Mouse (Mus musculus) ovary, postnatal 14 days (tissue): Measurements from ENCODE around the gene Dnajc6.

Experiments used
- DNase-seq: peaks from one replicate; pipeline ENCODE4 v3.0.0; 2022; ENCODE audit warnings: low spot score

Gene Dnajc6

DNA sequence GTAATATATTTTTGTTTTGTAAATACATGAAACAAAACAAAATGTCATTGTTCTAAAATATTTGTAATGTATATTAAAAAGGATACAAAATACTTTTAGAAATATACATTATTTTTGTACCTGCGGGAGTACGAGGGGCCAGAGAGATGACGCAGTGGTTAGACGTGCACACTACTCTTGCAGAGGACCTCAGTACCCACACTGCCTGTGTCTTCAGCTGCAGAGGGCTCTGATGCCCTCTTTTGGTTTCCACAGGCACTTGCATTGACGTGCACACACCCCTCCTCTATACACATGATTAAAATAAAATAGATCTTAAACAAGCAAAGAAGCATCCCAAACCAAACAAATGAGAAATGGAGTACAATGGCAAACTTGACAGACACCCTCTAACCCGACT lies 146.3 kb downstream of the Dnajc6 start:
- DNase-seq, result no peak

DNA sequence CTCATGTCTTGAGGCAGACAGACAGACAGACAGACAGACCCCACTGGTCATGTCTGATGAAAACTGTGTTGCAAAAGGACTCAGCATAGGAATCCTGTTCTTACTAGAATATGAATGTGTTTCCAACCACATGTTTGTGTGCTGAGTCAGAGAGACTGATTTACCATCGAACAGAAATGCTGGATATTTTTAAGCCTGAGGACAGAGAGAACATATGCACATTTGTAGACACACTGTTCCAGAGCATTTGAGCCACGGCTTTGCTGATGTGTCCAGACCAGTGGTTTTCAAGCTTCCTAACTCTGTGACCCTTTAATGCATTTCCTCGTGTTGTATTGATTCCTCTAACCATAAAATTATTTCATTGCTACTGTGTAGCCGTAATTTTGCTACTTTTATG lies 146.8 kb downstream of the Dnajc6 start:
- no peak for DNase-seq

DNA sequence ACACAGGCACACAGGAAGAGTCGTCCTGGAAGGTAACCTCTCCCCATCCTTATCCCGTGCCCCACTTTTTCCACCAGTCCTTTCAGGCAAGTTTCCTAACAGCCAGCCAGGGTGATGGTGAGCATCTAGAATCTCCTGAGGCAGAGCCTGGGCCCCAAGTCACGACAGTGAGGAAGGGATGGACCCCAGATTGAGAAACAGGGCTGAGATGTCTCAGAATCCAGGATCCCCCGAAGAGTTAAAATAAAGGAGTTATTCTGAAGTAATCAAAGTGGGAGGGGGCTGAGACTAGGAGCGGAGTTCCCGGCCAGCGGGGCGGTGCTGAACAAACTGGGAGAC lies 150.4 kb downstream of the Dnajc6 start:
- DNase-seq, result no peak

DNA sequence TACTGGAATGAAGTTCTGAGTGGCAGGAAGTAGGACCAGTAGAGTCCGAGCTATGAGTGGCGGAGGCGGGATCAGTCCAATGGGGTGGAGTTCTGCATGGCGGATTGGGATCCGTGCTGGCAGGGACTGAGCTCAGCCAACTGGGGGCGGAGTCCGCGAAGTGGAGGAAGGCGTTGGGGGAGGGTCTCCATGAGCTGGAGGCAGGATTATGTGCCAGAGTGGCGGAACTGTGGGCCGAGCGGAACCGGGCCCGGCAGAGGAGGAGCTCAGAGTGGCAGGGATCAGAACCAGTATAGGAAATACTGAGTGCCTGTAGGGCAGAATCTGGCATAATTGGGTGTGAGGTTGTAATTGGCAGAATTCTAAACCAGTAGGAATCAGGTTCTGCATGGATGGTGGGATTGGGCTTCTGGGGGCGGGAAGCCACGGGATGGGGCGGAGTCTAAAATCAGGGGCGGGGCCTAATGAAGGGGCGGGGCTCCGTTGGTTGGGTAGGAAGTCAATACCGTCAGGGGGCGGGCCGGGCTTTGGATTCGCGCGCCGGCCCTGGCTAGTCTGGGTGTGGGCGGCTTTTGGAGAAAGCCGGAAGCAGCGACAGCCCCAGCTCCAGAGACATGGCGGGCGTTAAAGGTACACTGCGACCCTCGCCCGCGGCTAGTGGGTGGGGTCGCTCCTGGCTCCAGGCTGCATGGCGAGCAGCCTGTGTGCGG lies 150.9 kb downstream of the Dnajc6 start, which contains the start of gene Leprot:
Gene Leprot, plus strand, starts transcription at position 523 of the 710 bp plus-strand sequence.
- DNase-seq, result peak; percentile 100

DNA sequence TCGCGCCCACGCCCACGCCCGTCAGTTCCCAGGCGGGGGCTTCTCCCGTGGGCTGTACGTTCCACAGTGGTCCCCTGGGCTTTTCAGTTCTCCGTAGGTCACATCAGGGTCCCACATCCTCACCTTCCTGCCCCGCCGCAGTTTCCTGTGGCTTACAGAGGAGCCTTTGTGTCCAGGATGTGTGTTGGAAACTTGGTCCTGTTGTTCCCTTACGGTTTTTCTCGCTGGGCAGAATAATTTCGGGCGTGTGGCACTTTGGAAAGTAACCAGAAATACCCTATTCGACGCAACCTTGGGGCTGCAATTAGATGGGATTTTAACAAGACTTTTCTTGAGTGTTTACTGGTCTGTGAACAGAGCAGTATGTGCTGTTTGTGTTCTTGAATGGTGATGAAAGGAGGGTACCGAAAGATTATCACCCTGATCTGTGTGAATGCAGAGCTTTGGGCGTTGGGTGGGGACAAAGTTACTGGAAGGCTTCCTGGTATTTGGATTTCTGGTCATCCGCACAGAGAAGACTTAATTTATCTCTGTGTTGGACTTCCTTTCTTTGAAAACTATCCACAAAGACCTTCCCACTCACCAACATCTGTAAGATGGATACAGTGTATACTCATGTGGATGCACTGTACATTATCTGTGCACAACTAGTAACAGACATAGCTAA lies 151.7 kb downstream of the Dnajc6 start:
- no peak for DNase-seq

DNA sequence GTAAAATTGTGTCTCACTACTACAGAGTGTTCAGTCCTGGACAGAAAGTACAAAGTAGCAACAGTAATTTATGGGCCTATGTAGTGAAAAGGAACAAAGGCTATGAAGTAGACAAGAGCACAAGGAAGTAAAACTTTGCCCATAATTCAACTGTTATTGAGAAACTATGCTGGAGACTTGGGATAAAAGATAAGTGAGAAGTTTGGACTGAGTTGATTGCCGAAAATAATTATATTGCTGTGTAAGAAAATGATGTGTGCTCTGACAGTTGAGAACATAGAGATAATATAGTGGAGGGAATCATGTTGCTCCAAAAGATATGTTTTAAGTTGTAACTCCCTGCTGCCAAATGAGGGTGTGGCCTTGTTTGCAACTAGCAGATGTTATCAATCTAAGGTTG lies 152.3 kb downstream of the Dnajc6 start:
- DNase-seq, result no peak

DNA sequence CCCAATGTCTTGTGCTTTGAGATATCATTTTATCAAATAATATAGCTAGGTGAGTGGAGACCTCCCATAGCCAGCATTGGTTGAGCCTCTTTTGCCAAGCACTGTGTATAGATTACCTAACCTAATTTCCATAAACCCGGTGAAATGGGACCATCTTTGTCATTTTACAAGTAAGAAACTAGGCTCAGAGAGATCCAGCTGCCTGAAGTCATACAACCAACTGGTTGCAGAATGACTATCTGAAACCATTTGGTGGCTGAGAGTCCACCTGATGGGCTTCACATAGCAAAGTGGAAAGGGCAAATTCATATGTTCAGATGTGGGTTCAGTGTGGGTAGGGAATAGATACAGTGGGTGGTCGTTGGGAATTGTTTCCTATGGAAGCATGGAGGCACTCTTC lies 154.5 kb downstream of the Dnajc6 start:
- DNase-seq, result no peak

DNA sequence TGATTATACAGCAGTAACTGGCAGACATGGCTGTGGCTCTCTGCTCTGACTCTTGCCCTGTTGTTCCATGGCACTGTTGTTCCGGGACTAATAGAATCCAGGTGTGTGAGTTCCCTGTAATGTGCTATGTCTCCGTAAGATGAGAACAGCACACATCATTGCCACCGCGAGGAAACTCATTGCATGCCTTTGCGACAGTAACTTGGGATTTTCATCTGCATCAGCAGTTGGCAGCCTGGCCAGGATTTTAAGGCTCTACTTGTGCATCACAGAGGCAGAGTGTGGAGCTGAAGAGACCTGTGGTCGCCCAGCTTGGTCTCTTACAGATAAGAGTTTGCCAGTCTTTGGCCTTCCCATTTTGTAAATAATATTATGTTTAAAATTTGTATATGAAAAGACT lies 157.8 kb downstream of the Dnajc6 start:
- no peak for DNase-seq

DNA sequence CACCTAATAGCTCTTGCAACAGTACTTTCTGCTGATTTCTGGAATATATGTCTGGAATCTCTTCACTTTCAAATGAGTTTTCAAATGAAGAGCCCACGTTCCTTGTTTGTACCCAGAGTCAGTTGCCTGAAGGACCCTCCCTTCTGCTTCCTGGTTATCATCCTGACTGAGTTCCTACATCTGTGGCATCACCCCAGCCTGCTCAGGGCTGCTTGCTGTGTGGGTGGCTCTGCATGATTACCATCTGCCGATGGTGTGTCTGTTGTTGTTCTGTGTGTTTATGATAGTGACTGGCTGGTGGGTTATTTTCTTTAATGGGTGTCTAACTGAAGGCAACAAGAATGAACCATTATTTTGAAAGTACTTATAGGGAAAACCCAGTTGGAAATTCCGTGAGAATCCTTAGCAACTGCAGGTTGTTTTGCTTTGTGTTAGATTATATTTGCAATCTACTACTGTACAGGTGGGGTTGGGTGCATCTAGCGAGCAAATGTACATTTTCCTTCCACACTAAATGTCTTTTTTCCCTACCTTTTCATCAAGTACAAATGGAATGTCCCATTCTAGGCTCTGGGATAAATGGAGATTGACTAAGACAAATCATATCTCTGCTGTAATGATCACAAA lies 158.5 kb downstream of the Dnajc6 start:
- no peak for DNase-seq

DNA sequence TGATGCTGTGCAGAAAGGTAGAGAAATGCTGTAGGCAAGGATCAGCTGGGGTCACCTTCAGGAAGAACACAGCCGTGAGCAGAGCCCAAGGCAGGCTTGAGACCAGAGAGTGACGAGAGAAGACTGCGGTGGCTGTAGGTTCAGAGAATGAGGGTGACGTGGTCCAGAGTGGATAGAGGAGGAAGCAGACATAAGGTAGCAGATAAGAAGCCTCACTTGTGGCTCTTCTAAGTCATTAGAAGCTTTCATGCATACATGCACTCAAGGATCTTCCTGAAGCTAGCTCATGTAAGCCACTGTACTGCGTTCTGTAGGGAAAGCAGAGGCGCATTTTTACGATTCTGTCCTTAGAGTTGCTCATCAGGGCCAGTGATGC lies 159.0 kb downstream of the Dnajc6 start:
- DNase-seq, result no peak

DNA sequence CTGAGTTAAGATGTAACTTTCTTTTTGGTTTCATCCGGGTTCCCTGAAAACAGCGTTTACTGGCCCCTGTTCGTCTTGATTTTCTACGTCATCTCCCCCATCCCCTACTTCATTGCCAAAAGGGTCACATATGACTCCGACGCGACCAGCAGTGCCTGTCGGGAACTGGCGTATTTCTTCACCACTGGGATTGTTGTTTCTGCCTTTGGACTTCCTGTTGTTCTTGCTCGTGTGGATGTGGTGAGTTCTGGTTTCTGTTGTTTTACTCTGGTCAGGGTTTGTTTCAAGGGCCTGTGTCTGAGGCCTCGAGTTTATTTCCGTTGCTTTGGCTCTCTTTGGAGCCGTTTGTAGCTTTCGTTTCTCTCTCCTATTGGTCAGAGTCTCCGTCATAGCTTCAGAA lies 159.6 kb downstream of the Dnajc6 start:
- no peak for DNase-seq

DNA sequence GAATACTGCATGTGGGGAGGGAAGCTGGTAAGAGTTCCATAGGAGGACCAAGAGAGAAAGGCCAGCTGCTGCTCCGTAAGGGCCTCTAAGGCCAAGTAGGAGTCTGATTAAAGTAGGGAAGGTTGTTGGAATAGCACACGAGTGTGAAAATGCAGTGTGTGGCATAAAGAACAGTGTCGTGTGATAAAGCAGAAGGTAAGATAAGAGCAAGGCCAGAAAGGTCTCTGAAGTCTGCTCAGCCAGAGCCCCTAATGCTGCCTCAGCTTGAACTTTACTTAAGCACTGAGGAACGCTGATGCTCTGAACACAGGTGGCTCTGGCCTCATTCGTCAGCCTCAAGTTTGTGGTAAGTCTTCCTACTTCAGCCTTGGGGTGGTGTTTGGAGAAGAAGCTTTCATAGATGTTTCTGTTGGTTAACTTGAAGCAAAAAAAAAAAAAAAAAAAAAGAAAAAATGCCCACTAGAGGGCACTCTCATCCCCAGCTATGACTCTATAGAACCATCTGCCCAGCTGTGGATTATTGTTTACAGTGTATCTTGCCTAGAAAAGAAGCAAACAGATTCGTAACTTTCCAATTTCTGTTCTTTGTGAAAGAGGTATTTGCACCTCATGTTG lies 160.6 kb downstream of the Dnajc6 start:
- DNase-seq, result no peak

DNA sequence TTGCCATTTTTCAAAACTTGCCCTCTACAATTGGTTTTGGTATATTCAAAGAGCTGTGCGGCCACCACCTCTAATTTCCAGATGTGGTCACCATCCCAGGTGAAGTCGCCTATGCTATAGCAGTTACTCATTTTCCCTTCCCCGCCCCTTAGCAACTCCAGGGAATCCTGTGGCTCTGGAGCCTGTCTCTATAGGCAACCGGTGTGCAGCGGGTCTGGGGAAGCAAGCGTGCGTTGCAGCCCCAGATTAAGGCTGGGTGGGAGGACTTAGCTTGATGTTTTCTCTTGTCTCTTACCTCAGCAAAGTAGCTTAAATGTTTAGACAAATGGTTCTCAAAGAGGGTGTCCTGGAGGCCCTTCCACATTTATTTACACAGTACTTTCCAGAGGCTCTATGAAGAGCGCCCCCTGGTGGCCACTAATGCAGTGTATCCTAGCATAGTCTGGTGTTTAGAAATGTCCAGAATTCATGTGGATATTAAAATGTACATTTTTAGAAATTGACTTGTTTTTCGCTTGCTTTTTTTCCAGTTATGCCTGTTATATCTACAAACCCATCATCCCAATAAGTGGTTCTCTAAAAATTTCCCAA lies 167.8 kb downstream of the Dnajc6 start:
- DNase-seq, result no peak

DNA sequence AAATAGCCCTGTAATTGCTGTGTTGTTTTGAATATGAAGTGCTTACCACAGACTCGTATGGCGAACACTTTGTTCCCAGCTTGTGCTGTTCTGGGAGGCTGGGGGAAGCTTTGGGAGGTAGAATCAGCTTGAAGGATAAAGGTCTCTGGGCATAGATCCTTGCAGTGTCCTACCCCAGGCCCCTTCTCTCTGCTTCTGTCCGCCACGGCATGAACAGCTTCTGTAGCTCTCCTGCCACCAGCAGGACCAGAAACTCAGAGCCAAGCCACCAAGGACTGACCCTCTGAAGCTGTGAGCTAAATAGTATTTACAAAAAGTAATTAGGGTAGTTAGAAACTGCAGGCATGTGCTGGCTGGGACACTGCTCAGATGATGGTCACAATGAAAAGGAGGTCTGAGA lies 168.3 kb downstream of the Dnajc6 start:
- no peak for DNase-seq

DNA sequence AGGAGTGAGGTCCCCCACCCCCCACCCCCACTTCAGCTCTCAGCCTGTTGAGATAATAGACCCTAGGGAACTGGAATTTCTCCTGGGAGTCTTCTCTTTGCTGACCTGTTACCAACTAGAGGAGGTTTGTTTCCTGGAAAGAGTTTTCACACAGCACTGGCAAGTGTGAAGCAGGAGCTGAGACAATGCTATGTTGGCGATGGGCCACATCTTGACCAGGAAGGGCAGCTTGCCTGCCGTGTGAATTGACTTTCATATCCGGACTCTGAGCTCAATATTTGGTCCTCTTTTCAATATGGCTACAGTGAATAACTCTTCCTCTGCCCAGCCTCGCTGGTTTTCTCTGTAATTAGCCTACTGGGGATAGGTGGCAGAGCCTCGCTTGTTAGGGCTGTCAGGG lies 172.7 kb downstream of the Dnajc6 start:
- DNase-seq, result no peak

DNA sequence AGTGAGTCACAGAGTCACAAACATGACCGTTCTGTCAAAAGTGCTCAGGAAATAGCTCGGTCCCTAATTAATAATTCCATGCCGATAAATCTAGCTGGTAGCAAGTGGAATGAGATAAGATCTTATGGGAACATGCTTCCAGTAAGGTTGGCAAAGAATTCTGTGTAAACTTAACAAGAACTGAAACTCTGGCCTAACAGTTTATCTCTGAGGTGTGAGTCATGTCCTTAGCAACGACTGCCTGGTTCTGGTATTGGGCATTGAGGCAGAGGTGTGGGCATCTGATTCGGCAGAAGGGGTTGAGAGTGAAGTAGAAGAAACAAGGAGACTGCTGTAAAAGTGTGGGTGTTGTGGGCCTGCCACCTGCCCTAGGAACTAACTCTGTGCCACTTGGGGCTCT lies 173.4 kb downstream of the Dnajc6 start:
- DNase-seq, result no peak

DNA sequence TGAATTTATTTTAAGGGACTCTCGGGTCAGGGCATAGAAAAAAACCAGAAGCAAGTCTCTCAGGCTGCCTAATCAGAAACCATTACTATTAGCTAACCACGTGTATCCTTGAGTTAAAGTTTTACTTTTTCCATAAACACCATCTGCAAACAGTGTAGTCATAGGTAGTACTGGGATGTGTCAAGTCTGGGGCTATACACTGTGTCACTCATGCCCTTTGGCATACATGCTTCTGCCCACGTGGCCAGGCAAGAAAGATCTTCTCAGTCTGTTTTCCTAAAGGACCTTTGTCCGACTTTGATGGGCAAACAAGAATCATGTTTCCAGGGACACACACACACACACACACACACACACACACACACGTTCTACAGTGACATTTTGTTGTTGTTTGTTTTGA lies 178.3 kb downstream of the Dnajc6 start:
- no peak for DNase-seq

DNA sequence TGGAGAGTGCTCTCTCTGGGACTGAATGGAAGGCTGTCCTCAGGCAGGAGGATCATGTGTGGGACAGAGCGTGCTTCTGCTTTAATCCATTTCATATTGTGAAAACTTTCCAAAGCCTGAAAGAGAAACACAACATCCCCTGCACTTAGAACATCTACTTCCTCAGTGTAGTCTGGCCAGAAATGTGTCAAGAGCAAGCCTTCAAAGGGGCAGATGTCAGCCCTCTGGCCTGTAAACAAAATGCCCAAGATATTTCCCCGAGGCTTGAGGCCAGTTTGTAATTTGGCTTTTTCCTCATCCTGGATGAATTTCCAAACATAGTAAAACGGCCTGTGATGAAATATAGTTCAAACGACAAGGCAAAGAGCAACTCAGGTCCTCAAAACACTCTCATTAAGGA lies 179.3 kb downstream of the Dnajc6 start:
- DNase-seq, result peak; percentile 44

DNA sequence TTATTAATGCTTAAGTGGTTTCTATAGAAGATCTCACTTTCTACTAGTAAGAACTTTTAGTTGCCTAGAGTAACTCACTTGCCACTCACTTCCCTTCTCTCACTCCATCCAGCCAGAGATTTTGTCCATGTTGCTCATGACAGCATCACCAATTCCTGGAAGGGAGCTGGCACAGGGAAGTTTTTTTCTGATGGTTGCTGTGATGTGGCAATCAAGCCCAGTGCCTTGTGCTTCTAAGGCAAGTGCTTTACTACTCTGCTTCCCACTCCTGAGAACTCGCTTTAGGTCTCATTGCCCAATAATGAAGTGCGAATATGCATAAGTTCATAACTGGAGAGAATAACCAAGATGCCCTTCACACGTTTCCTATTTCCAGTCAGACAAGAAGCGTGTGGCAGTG lies 186.2 kb downstream of the Dnajc6 start:
- no peak for DNase-seq

DNA sequence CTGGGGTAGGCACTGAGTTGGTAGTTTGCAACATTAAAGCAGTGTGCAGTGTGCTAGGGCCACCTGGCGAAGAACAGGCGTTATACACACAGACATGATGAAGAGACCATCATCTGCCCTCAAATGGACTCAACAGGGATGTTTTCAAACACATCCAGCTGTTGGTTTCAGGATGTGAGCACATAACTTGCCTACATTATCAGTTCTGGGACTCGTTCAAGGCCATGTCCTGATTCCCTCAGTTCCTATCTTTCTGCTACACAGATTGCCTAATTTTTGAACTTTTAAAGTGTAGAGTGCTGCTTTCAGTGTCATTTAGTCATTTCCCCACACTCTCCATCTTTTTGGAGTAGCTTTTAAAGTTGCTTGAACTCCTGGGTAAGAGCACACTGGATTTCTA lies 186.6 kb downstream of the Dnajc6 start:
- no peak for DNase-seq

DNA sequence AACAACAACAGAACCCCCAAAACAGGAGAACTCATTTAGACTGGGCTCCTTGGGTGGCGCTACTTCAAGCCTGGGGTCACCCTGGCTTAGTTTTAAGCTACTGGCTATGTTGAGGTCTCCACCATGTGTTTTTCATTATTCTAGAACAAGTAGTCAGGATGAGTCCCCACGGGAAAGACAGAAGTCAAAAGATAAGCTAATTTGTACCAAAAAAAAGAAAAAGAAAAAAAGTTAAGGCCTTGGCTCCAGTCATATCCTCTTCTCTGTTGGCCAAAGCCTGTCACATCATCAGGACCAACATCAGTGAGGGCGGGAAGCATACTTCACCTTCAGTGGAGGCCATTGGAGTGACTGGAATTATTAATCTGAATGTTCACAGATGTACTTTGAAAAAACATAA lies 188.4 kb downstream of the Dnajc6 start:
- no peak for DNase-seq

DNA sequence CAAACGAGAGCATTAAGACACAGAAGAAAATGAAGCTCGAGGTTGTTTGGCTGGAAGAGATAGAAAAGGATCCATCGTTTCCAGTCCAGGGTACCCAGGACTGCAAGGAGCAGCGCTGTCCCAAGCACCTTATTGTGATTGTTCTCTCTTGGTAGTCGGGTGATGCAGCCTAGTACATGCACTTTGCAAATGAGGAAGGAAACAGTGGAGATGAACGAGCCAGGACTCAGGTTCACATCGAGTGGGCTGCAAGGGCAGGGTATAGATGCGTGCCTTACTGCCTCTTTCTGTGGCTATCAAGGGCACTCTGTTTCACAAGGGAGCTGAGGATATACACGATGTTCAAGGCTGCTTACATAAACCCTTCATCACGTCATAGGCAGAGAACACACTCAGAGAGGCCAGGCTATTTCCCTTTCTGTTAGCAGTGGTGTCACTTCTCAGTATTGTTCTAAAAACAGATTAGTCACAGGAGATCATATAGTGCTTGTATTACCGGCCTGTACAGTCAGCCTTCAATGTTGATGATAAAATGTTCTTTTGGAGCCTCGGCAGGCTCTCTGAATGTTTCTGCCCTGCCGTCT lies 189.9 kb downstream of the Dnajc6 start:
- no peak for DNase-seq

DNA sequence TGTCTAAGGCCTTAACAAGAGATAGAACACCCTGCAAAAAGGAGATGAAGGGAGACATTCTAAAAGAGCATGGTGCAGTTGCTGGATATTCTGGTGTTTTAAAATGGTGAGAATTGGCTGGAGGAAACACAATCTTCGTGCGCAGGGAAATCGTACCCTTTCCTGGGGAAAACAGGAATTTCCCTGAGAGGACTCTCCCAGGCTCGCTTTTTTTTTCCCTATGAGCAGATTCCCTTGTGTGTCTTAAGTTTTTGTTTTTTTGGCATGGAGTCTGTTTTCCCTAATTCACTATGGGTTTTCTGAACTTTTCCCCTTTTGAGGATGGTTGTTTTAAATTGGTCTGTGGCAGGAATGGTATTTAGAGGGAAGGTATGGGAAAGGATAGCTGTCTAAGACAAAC lies 192.8 kb downstream of the Dnajc6 start:
- no peak for DNase-seq
